Mouse (Mus musculus) heart, embryonic 11.5 days (tissue): ENCODE measurements at regions not wholly inside any gene's neighbourhood (a gene's known extent, or its start where the extent isn't known, plus 50 kb on each side); places are given as distances from the start of the nearest gene placed in this dataset.

Experiments used
- ATAC-seq: fragments of 200-750 bp; cut with Nextera tagmentation; replicated peaks from 2 replicates; pipeline ENCODE4 v1.8.0; 2017; ENCODE audit warnings: moderate library complexity; ENCODE audit not compliant: insufficient number of reproducible peaks, low FRiP score, low TSS enrichment
- H3K27ac ChIP-seq: fragments of 300-500 bp; sonication (generic); 2 replicates; pipeline ENCODE4 v1.5.1; 2014; ENCODE audit warnings: mild to moderate bottlenecking, low read depth, low read length
- H3K27me3 ChIP-seq: fragments of 300-500 bp; sonication (generic); 2 replicates; pipeline ENCODE4 v1.6.1; 2014; ENCODE audit warnings: mild to moderate bottlenecking, low read length, mixed read lengths; ENCODE audit not compliant: control insufficient read depth, insufficient read depth
- H3K36me3 ChIP-seq: fragments of 300-500 bp; sonication (generic); 2 replicates; pipeline ENCODE4 v1.6.1; 2014; ENCODE audit warnings: mild to moderate bottlenecking, low read length, moderate library complexity, mixed read lengths; ENCODE audit not compliant: control insufficient read depth, insufficient read depth
- H3K4me1 ChIP-seq: fragments of 300-500 bp; sonication (generic); 2 replicates; pipeline ENCODE4 v1.6.1; 2014; ENCODE audit warnings: low read length; ENCODE audit not compliant: control insufficient read depth, insufficient read depth
- H3K4me2 ChIP-seq: fragments of 300-500 bp; sonication (generic); 2 replicates; pipeline ENCODE4 v1.6.1; 2014; ENCODE audit warnings: mild to moderate bottlenecking, moderate library complexity
- H3K4me3 ChIP-seq: fragments of 300-500 bp; sonication (generic); 2 replicates; pipeline ENCODE4 v1.5.1; 2014; ENCODE audit warnings: low read depth, low read length
- H3K9ac ChIP-seq: fragments of 300-500 bp; sonication (generic); 2 replicates; pipeline ENCODE4 v1.6.1; 2014; ENCODE audit warnings: mild to moderate bottlenecking, low read depth, low read length, moderate library complexity
- H3K9me3 ChIP-seq: fragments of 300-500 bp; sonication (generic); replicated peaks from 2 replicates; pipeline ENCODE4 v1.6.1; 2016; ENCODE audit warnings: low read length; ENCODE audit not compliant: control insufficient read depth
- WGBS: fragments of 180-500 bp; shearing (Covaris S2); extraction: QIAGEN DNeasy Blood & Tissue Kit; methylation state at CpG from one replicate; pipeline ENCODE4 v1.1.7; 2014; ENCODE audit not compliant: insufficient replicate concordance; 5-methylcytosine and 5-hydroxymethylcytosine counted together

- Histone ChIP-seq H3K9me3 (no peaks in the 10 kb centered on the region; the same call in 1 of the 2 replicates), H3K9ac (no peak overlapping the region), H3K4me3 (no peak overlapping the region), H3K27ac (no peak overlapping the region), H3K36me3 (no peaks in the 10 kb centered on the region), H3K4me1 (no peaks in the 10 kb centered on the region), H3K4me2 (no peak overlapping the region), H3K27me3 (no peaks in the 10 kb centered on the region)
- 79% methylated on average over 4 of the region's 4 CpGs for WGBS
- ATAC-seq = no peak
These were observed 85.9 kb downstream of the Otud1 start for GRCm38 (mm10) chr2:19743467-19743866.

DNA sequence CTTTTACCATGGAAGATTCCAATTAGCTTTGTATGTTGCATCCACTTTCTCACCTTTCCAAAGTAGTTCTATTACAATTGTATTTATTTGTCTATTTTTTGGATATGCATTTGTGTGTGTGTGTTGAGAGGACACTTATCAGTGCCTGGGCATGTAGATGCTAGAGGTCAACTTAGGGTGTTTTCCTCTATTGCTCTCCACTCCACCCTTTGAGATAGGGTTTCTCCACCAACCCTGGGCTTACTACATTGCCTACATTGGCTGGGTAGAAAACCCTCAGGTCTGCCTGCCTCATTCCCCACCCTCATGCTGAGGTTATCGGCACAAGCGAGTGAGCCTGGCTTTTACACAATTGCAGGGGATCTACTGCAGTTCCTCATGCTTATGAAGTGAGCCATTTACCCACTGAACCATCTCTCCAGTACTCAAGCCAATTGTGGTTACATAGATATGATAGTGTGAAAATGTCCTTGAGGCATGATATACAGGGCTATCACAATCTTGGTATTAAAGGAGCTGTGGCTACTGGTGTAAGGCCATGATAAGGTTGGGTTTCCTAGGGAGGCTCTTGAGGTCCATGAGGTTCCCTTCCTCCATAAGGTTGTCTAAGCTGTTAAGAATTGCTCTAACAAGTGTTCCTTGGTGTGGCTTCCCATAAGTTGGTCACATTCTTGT lies 87.6 kb downstream of the Otud1 start:
- Histone ChIP-seq H3K27me3 (no peaks in the 10 kb centered on the region), H3K9ac (no peak overlapping the region), H3K4me1 (no peaks in the 10 kb centered on the region), H3K4me3 (no peak overlapping the region), H3K36me3 (no peaks in the 10 kb centered on the region), H3K4me2 (no peak overlapping the region), H3K27ac (no peak overlapping the region), H3K9me3 (no peaks in the 10 kb centered on the region; the same call in 1 of the 2 replicates)
- ATAC-seq = no peak
- 84% methylated on average over 2 of the region's 2 CpGs for WGBS

GRCm38 (mm10) chr2:19752753-19753152 lies 95.2 kb downstream of the Otud1 start:
- WGBS = 80% methylated on average over 11 of the region's 11 CpGs

DNA sequence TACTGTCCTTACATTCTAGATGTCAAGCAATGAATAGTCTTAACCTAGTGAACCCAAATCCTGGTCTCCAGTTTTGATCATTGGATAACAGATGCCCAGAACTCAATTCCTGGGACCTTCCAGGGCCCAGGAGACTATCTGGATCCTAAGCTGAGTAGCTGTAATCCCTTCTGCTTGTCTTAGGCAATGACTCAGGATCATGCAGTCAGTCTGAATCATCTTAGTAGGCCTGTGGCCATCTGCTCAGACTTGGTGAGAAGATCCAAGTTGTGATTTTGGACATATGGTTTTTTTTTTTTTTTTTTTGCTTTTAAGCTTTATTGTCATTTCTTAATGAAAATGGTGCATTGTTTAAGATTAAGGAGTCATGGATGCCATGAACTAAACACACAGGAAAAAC lies 95.9 kb downstream of the Otud1 start:
- ATAC-seq = no peak
- Histone ChIP-seq H3K4me2 (no peak overlapping the region), H3K9ac (no peak overlapping the region), H3K36me3 (no peaks in the 10 kb centered on the region), H3K9me3 (no peaks in the 10 kb centered on the region), H3K27me3 (no peaks in the 10 kb centered on the region), H3K4me3 (no peak overlapping the region), H3K4me1 (no peaks in the 10 kb centered on the region), H3K27ac (no peak overlapping the region)

More at GRCm38 (mm10) chr2:19752753-19753152, 95.2 kb downstream of the Otud1 start:
- Histone ChIP-seq H3K9me3 (no peaks in the 10 kb centered on the region), H3K27ac (no peak overlapping the region), H3K9ac (no peak overlapping the region), H3K36me3 (no peaks in the 10 kb centered on the region), H3K4me2 (no peak overlapping the region), H3K27me3 (no peaks in the 10 kb centered on the region), H3K4me1 (no peaks in the 10 kb centered on the region), H3K4me3 (no peak overlapping the region)
- ATAC-seq = no peak

GRCm38 (mm10) chr2:19757910-19758309 lies 100.4 kb downstream of the Otud1 start:
- no peak overlapping the region for H3K9ac ChIP-seq
- no peak overlapping the region for H3K27ac ChIP-seq
- H3K4me1 ChIP-seq = no peaks in the 10 kb centered on the region
- peaks cover 3% of the 10 kb centered on the region; the same call in 1 of the 2 replicates for H3K9me3 ChIP-seq
- no peak overlapping the region for H3K4me2 ChIP-seq
- H3K4me3 ChIP-seq = no peak overlapping the region
- WGBS = 73% methylated on average over 4 of the region's 4 CpGs
- H3K36me3 ChIP-seq = no peaks in the 10 kb centered on the region
- no peaks in the 10 kb centered on the region for H3K27me3 ChIP-seq
- no peak for ATAC-seq

GRCm38 (mm10) chr2:19759169-19759568 lies 101.6 kb downstream of the Otud1 start:
- H3K4me3 ChIP-seq = no peak overlapping the region
- no peaks in the 10 kb centered on the region for H3K36me3 ChIP-seq
- no peak overlapping the region for H3K4me2 ChIP-seq
- no peak overlapping the region for H3K27ac ChIP-seq
- H3K27me3 ChIP-seq = no peaks in the 10 kb centered on the region
- WGBS = 22% methylated on average over 2 of the region's 2 CpGs
- no peak overlapping the region for H3K9ac ChIP-seq
- no peak for ATAC-seq
- H3K4me1 ChIP-seq = no peaks in the 10 kb centered on the region
- H3K9me3 ChIP-seq = peaks cover 3% of the 10 kb centered on the region; the same call in 1 of the 2 replicates

GRCm38 (mm10) chr2:19759577-19759976 lies 102.0 kb downstream of the Otud1 start:
- H3K4me2 ChIP-seq = no peak overlapping the region
- no peaks in the 10 kb centered on the region for H3K4me1 ChIP-seq
- no peak overlapping the region for H3K4me3 ChIP-seq
- no peaks in the 10 kb centered on the region for H3K36me3 ChIP-seq
- no peak overlapping the region for H3K27ac ChIP-seq
- peaks cover 3% of the 10 kb centered on the region; the same call in 1 of the 2 replicates for H3K9me3 ChIP-seq
- WGBS = 61% methylated on average over 6 of the region's 6 CpGs
- H3K27me3 ChIP-seq = no peaks in the 10 kb centered on the region
- ATAC-seq = no peak
- no peak overlapping the region for H3K9ac ChIP-seq

DNA sequence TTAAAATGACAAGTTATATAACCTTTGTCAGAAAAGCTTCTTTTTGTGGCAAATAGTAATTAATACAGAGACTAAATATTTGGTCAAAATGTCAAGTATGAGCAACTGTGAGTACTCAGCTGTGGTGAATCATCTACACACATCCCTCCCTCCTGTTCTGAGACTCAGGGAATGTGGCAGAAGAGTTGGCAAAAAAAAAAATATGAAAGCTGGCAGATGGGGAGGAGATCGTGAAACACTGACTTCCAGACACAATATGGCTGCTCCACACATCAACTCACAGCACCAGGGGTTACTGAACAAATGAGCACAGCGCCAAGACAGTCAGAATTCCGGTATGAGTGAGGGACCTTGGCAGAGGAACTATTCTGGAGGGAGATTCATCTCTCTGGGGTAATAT lies 105.4 kb downstream of the Otud1 start:
- peaks cover 3% of the 10 kb centered on the region; the same call in 1 of the 2 replicates for H3K9me3 ChIP-seq
- WGBS = 78% methylated on average over 3 of the region's 3 CpGs

GRCm38 (mm10) chr2:19784913-19785312 lies 124.7 kb upstream of the Etl4 start:
- no peaks in the 10 kb centered on the region for H3K9me3 ChIP-seq
- no peak overlapping the region for H3K27ac ChIP-seq
- no peak overlapping the region for H3K4me3 ChIP-seq
- no peaks in the 10 kb centered on the region for H3K36me3 ChIP-seq
- no peaks in the 10 kb centered on the region for H3K27me3 ChIP-seq
- no peak for ATAC-seq
- no peak overlapping the region for H3K9ac ChIP-seq
- H3K4me2 ChIP-seq = no peak overlapping the region
- H3K4me1 ChIP-seq = no peaks in the 10 kb centered on the region
- WGBS = 87% methylated on average over 2 of the region's 2 CpGs

More for the DNA sequence above, 105.4 kb downstream of the Otud1 start:
- Histone ChIP-seq H3K4me2 (no peak overlapping the region), H3K4me3 (no peak overlapping the region), H3K36me3 (no peaks in the 10 kb centered on the region), H3K9ac (no peak overlapping the region), H3K27me3 (no peaks in the 10 kb centered on the region), H3K27ac (no peak overlapping the region), H3K4me1 (no peaks in the 10 kb centered on the region)
- ATAC-seq = no peak
